Mouse (Mus musculus) Muller cell, postnatal 12 days (primary cell): ENCODE data around the gene Abcc4.
A peak's percentile ranks its signal among the peaks of the same experiment; 100 is the strongest.

Experiments
- DNase-seq: peaks from one replicate; pipeline ENCODE4 v3.0.0-alpha.2; 2015; ENCODE audit errors: inconsistent ontology term

The Abcc4 gene

GRCm38 (mm10) chr14:118638447-118639275, 67.4 kb downstream of the Abcc4 start:
- no peak for DNase-seq

- DNase-seq: peak; percentile 93
These were observed 70.4 kb downstream of the Abcc4 start for GRCm38 (mm10) chr14:118635493-118636183.

DNA sequence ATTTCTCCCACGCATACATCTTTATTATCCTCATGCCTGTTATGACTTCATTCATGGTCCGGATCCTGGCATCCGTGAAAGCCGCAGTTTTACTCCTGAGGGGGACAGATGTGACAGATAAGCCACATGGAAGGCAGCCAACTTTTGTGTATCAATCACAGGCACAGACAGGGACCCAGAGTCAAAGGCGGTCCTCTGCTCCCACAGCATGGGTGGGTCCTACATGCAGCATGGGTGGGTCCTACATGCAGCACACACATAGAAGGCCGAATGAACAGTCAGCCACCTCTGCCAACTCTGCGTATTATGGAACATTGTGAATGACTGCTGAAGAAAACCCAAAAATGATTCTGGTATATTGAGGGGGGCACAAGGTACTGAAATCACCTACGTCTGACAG, 76.4 kb downstream of the Abcc4 start:
- DNase-seq: no peak

DNA sequence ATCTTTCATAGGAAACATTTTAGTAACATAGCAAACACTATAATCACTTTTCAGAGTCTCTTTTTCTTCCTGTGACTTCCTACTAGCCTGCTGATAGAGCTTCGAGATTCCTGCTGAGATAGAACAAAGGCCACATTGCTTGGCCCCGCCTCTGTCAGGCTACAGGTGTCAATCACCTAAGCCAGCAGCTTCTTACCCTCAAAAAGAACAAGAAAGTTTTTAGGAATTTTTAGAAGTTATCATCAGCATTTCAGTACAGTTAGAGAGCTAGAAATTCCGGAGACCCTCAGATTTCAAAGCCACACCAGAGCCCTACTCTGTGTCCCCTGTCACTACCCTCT, 84.6 kb downstream of the Abcc4 start:
- no peak for DNase-seq

- DNase-seq: no peak
These were observed 85.1 kb downstream of the Abcc4 start for GRCm38 (mm10) chr14:118620773-118621448.

DNA sequence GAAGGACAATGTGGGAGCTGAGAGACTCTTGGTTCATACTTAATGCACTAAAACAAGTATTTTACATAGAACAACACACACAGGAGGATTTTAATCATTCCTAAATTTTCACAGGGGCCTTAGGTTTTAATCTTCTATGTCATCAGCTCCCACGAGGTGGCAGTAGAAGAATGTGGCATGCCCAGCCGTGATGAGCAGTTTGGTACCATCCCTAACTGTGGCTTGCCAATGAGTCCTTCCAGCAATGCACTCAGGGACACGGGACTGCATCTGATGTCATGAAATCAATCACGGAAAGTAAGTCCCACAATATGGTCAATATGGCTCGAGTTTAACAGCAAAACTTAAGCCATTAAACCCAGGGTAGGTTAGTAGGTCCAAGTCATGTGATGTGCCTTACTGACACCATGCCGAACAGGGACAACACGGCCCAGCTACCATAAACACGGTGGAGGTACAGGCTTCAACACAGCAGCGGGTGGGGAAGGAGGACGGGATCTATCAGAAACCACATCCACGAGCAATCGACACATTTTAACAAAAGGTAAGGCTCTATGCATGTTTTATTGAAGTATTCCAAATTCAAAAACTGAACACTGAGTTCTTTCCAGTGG, 89.2 kb downstream of the Abcc4 start:
- peak; percentile 48 for DNase-seq

DNA sequence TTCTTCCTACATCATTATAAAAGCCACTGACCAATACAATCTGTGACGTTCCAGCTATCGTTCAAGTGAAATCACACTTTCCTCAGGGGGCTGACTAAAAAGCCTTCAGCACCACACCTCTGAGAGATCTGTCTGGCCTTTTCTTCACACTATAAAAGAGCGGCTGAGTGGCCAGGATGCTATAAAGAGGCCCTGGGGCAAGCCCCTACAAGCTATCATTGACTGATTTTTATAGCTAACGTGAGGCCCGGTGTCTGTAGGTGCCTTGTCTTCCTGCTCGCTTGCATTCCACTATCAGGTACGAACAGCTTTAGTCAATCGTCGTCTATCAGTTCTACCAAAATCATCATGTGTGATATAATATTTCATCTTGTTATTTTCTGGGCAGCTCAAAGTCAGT, 92.3 kb downstream of the Abcc4 start:
- DNase-seq: no peak

- no peak for DNase-seq
These were observed 94.3 kb downstream of the Abcc4 start for GRCm38 (mm10) chr14:118611714-118612113.

- no peak for DNase-seq
These were observed 95.2 kb downstream of the Abcc4 start for GRCm38 (mm10) chr14:118610786-118611185.

- DNase-seq: no peak
These were observed 97.1 kb downstream of the Abcc4 start for GRCm38 (mm10) chr14:118608816-118609465.

GRCm38 (mm10) chr14:118608317-118608716, 97.7 kb downstream of the Abcc4 start:
- no peak for DNase-seq

GRCm38 (mm10) chr14:118606476-118606875, 99.5 kb downstream of the Abcc4 start:
- DNase-seq: no peak

DNA sequence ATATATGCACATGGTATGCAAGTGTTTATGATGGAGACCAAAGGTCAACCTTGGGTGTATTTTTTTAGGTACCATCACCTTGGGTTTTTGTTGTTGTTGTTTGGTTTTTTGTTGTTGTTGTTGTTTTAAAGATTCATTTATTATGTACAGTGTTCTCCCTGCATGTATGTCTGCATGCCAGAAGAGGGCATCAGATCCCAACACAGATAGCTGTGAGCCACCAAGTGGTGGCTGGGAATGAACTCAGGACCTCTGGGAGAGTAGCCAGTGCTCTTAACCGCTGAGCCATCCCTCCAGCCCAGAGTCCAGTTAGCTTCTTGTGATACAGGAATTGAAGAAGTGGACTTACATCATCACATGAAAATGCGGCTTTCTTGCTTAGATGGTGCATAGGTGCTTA, 101.1 kb downstream of the Abcc4 start:
- DNase-seq: no peak

DNA sequence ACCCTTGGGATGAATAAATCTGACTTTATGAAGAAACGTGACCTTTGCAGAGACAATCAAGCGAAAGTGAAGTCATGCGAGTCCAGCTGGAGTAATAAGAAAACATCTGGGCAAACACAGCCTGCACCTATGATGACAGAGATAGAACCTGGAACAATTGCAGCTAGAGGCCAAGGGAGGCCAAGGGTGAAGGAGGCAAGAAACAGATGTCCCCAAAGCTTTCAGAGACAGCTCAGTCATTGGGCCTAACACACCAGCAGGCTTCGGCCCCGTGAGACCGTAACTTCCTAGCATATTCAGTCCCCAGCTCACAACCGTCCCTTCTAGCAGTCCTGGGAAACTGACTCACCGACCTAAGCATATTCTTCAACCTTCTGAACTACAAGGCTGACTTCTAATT, 104.0 kb downstream of the Abcc4 start:
- no peak for DNase-seq

- DNase-seq: no peak
These were observed 105.3 kb downstream of the Abcc4 start for GRCm38 (mm10) chr14:118600746-118601145.

DNA sequence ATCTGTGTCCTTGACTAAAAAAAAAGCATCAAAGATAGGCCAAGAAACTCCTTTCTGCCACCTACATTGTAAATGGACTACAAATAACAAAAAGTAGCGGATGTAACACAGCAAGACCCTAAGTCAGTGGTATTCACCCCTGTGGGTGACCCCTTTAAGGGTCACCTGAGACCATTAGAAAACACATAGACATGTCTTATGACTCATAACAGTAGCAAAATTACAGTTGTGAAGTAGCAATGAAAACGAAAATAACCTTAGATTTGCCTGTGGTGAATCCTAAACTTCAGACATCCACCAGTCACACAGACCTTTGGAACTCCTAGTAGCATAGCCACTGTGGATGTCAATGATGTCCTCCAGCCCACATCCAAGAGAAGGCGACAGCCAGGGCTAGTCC, 107.3 kb downstream of the Abcc4 start:
- DNase-seq: no peak

DNA sequence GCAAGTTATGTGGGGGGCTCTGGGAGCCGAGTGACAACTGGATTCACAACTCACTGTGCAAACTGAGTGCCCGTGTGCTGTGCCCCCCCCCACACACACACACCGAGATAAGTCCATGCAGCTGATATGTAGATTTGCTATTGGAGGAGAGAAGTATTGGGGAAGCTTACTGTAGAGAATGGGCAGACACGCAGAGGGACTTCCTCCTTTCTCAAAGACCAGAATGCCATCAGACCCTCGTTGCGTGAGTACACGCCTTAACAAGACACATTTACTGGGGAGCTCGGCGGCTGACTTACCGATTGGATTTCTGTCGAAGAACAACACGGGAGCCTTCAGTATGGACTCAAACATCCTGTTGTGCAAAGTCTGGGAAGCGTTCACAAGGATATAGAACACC, 111.6 kb downstream of the Abcc4 start:
- DNase-seq: no peak

DNA sequence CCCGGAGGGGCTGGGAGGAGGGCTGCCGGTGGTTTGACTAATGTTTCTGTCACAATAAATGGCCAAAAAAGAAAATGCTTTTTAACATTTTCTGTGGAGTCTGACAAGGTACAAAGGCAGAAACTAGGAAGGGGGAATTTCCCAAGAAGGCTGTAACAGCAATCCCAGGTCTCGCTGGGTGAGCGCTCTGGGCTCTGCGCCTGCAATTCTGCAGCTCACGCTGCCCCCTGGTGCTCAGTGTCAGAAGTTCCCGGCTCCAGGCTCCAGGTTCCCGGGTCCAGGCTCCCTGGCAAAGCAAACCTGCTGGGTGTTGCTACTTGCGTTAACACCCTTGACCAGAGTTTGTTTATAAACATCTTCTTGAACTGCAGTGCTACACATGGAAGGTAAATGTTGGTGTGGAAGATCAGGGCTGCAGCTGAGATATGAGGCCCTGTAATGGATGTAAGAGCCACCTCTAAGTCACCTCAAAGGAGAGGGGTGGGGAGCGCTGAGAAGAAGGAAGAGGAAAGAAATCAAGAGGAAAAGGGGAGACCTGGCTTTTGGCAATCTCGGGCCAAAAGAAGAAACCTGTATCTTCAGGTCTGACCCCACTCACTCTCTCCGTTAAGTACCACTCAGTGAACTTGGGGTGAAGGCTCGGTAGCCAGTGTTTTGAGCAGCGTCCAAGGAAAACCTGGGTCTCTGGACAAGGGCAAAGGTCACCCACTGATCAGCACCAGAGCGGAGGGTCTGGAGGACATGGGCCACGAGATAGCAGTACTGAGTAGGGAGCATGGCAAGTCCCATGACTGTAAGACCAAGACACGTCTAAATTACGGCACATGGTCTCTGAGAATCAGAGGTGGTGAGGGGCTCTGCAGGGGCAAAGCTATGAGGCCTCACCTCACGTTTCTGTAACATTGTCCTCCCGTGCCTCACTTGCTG, 114.3 kb downstream of the Abcc4 start:
- peak; percentile 60 for DNase-seq

GRCm38 (mm10) chr14:118582333-118582941, 123.6 kb downstream of the Abcc4 start:
- no peak for DNase-seq

DNA sequence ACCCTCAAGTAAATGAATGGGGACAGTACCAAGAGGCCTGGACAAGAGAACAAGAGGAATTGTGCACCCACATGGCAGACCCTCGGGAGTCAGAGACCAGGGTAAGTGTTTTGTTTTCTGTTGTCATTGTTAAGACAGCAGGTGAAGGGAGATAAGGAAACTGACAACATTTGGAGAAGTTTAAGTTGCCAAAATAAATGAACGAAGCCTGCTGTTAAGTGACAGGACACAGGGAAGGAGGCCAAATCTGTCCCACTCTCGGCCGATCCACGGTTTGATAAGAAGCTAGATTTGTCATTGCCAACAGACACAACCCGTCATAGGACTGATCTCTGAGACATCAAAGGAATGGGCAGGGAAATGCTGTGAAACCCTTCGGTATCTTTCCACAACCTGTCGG, 124.3 kb downstream of the Abcc4 start:
- no peak for DNase-seq
